Mouse (Mus musculus): ENCODE data around the gene Arid3a.
"Not testable (repeated sequence)": the region's sequence is repeated elsewhere in the genome, so short reads cannot be mapped to it uniquely, and the experiment has no call there.

- TF ChIP-seq MAX (IDR thresholded peaks at IDR 0.05; ENCODE audit: low read depth); MYOD1 (IDR thresholded peaks at IDR 0.05; ENCODE audit: control insufficient read depth in 1 of 3, insufficient read length in 2 of 3, low read depth in 2 of 3); USF1 (IDR thresholded peaks at IDR 0.05; ENCODE audit: low read depth); POLR2A (IDR thresholded peaks at IDR 0.05; ENCODE audit: insufficient read length, low read depth); POLR2AphosphoS2 (IDR thresholded peaks at IDR 0.05; ENCODE audit: insufficient read length, low read depth); MYOG (IDR thresholded peaks at IDR 0.05; ENCODE audit: control insufficient read depth in 1 of 3, insufficient read depth in 1 of 3, insufficient read length in 2 of 3, low read depth in 2 of 3); REST (IDR thresholded peaks at IDR 0.05; ENCODE audit: insufficient read depth, insufficient read length); E2F4 (IDR thresholded peaks at IDR 0.05; ENCODE audit: insufficient read depth): not testable (repeated sequence)
Measured at GRCm38 (mm10) chr10:79959412-79959811, 32.6 kb downstream of the Arid3a start.
